Mouse (Mus musculus) stomach, postnatal 0 days (tissue): Measurements from ENCODE around the gene Omd. TPM values are rescaled to one million over a fixed set of nuclear protein-coding genes. Genes with fewer than 3 reads are reported as not detected.
A peak's percentile ranks its signal among the peaks of the same experiment; 100 is the strongest.

Source experiments
- ATAC-seq: fragments of 200-750 bp; cut with Nextera tagmentation; 2 replicates; pipeline ENCODE4 v1.8.0; 2017; ENCODE audit not compliant: low FRiP score, low TSS enrichment
- DNase-seq: peaks from one replicate; pipeline ENCODE4 v3.0.0-alpha.2; 2016; ENCODE audit warnings: low spot score
- H3K27ac ChIP-seq: fragments of 300-500 bp; sonication (generic); replicated peaks from 2 replicates; pipeline ENCODE4 v1.5.1; 2014; ENCODE audit warnings: mild to moderate bottlenecking, control low read depth
- H3K27me3 ChIP-seq: fragments of 300-500 bp; sonication (generic); 2 replicates; pipeline ENCODE4 v1.6.1; 2014; ENCODE audit warnings: low read length; ENCODE audit not compliant: control insufficient read depth, insufficient read depth
- H3K36me3 ChIP-seq: fragments of 300-500 bp; sonication (generic); 2 replicates; pipeline ENCODE4 v1.6.1; 2014; ENCODE audit warnings: low read length, mixed read lengths; ENCODE audit not compliant: control insufficient read depth, insufficient read depth
- H3K4me1 ChIP-seq: fragments of 300-500 bp; sonication (generic); replicated peaks from 2 replicates; pipeline ENCODE4 v1.6.1; 2014; ENCODE audit warnings: antibody characterized with exemption; ENCODE audit not compliant: control insufficient read depth, insufficient read depth
- H3K4me2 ChIP-seq: fragments of 300-500 bp; sonication (generic); replicated peaks from 2 replicates; pipeline ENCODE4 v1.6.1; 2014; ENCODE audit warnings: low read depth, mild to moderate bottlenecking, control low read depth, moderate library complexity
- H3K4me3 ChIP-seq: fragments of 300-500 bp; sonication (generic); 2 replicates; pipeline ENCODE4 v1.5.1; 2014; ENCODE audit warnings: low read depth, low read length, control low read depth
- H3K9ac ChIP-seq: fragments of 300-500 bp; sonication (generic); 2 replicates; pipeline ENCODE4 v1.6.1; 2014; ENCODE audit warnings: mild to moderate bottlenecking, low read length, control low read depth, mixed read lengths
- H3K9me3 ChIP-seq: fragments of 300-500 bp; sonication (generic); 2 replicates; pipeline ENCODE4 v1.6.1; 2016; ENCODE audit warnings: low read length; ENCODE audit not compliant: control insufficient read depth
- CTCF ChIP-seq: IDR thresholded peaks from 2 replicates; pipeline ENCODE4 v1.5.1; 2016; ENCODE audit warnings: antibody characterized with exemption, low read depth, mild to moderate bottlenecking, moderate library complexity
- EP300 ChIP-seq: optimal IDR thresholded peaks from 2 replicates; pipeline ENCODE3; 2016; ENCODE audit warnings: antibody characterized with exemption
- WGBS: fragments of 180-500 bp; shearing (Covaris S2); extraction: QIAGEN DNeasy Blood & Tissue Kit; methylation state at CpG from one replicate; pipeline ENCODE4 v1.1.7; 2014; 5-methylcytosine and 5-hydroxymethylcytosine counted together
- polyA plus RNA-seq: library from polyadenylated mRNA; unstranded; fragments of >200 nt; fragmentation: Nextera tagmentation; extraction: Ambion mirVana; gene quantifications from 2 replicates; pipeline ENCODE4 v1.2.1, GENCODE M21; 2015

The Omd gene
- polyA plus RNA-seq, 1 experiment from 2014 or later: 0.36 TPM

DNA sequence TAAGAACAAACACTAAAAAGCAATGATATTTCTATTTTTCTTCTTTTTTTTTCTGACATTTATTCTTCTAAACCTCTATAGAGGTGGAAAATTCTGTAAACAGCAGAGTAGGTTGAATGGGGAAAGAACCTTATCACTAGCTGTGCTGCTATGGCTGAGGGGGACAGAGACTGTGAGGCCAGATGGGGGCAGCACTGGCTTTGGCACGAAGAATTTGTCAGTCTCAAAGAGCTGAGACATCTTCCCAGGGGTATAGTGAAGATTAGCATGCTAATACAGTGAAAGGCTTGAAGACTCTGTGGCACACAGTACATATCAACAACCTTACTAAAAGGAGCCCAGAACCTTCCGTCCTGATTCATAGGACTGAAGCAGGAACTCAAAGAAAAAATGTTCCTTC is 23.1 kb upstream of the Omd start:
- no peak overlapping the region for H3K27ac ChIP-seq
- 44% methylated on average over 2 of the region's 2 CpGs for WGBS

GRCm38 (mm10) chr13:49560886-49561285 is 21.4 kb upstream of the Omd start:
- Histone ChIP-seq H3K4me2 (no peak overlapping the region), H3K27me3 (no peaks in the 10 kb centered on the region), H3K4me3 (no peak overlapping the region), H3K9me3 (no peaks in the 10 kb centered on the region), H3K9ac (no peak overlapping the region), H3K27ac (no peak overlapping the region), H3K36me3 (no peaks in the 10 kb centered on the region), H3K4me1 (no peaks in the 10 kb centered on the region)
- TF ChIP-seq CTCF (no peak), EP300 (no peak)
- ATAC-seq (no peak), DNase-seq (no peak)
- 67% methylated on average over 2 of the region's 2 CpGs for WGBS

More for the DNA sequence above, 23.1 kb upstream of the Omd start:
- Histone ChIP-seq H3K9ac (no peak overlapping the region), H3K9me3 (no peaks in the 10 kb centered on the region), H3K27me3 (no peaks in the 10 kb centered on the region), H3K36me3 (no peaks in the 10 kb centered on the region), H3K4me2 (no peak overlapping the region), H3K4me1 (no peaks in the 10 kb centered on the region), H3K4me3 (no peak overlapping the region)
- ATAC-seq (no peak), DNase-seq (no peak)
- TF ChIP-seq EP300 (no peak), CTCF (peak; percentile 67)

- Histone ChIP-seq H3K36me3 (no peaks in the 10 kb centered on the region), H3K4me2 (no peak overlapping the region), H3K9me3 (no peaks in the 10 kb centered on the region), H3K27ac (no peak overlapping the region), H3K4me1 (no peaks in the 10 kb centered on the region), H3K4me3 (no peak overlapping the region), H3K27me3 (no peaks in the 10 kb centered on the region), H3K9ac (no peak overlapping the region)
- DNase-seq: no peak
- no peak for ATAC-seq
- 93% methylated on average over 1 of the region's 1 CpGs for WGBS
- TF ChIP-seq EP300 (no peak), CTCF (peak; percentile 35; the same call in 1 of the 2 replicates)
These were observed 17.9 kb upstream of the Omd start for GRCm38 (mm10) chr13:49564347-49564746.

DNA sequence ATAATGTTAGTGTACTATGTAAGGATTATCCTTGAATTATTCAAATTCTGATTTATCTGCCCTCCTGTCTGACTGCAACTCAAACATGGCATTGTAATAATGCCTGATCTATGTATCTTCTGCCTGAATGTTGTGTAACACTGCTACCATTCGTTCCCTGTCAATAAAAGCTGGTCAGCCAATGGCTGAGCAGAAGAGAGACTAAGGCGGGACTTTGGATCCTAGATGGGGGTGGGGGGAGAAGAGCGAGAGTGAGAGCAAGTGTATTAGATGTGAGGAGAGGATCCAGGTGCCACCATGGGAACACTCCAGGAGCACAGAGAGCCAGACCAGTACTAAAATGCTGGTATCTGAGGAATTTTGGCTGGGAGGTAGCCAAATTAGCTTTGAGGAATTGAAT is 11.9 kb upstream of the Omd start:
- Histone ChIP-seq H3K9ac (no peak overlapping the region), H3K27ac (no peak overlapping the region), H3K27me3 (no peaks in the 10 kb centered on the region), H3K4me1 (no peaks in the 10 kb centered on the region), H3K4me2 (no peak overlapping the region), H3K4me3 (no peak overlapping the region), H3K36me3 (no peaks in the 10 kb centered on the region), H3K9me3 (no peaks in the 10 kb centered on the region)
- DNase-seq: no peak
- TF ChIP-seq EP300 (no peak), CTCF (no peak)
- no peak for ATAC-seq
- WGBS: 64% methylated on average over 3 of the region's 3 CpGs

DNA sequence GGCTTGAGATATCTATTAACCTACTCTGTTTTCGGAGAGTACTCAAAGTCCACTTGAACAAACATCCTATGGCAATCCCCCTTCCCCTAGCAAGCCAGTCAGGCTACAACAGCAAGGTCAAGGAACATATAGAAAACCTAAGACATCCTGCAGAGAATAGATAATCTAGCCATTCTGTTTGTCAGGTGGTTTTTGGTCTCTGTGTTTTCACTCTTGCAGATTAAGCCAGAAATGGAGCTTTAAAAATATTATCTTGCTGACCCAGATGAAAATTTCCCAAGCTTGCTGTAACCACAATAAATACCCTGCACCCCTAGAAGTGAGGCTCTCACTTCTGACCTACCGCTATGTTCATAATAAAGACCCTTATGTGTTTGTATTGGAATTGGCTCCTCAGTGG is 10.8 kb upstream of the Omd start:
- H3K9ac ChIP-seq: no peak overlapping the region
- H3K27ac ChIP-seq: no peak overlapping the region
- H3K27me3 ChIP-seq: no peaks in the 10 kb centered on the region
- DNase-seq (no peak), ATAC-seq (no peak)
- H3K4me3 ChIP-seq: no peak overlapping the region
- H3K4me1 ChIP-seq: no peaks in the 10 kb centered on the region
- TF ChIP-seq EP300 (no peak), CTCF (no peak)
- WGBS: 80% methylated on average over 2 of the region's 2 CpGs
- H3K4me2 ChIP-seq: no peak overlapping the region
- no peaks in the 10 kb centered on the region for H3K36me3 ChIP-seq
- H3K9me3 ChIP-seq: no peaks in the 10 kb centered on the region

GRCm38 (mm10) chr13:49583859-49584258 is 1.6 kb downstream of the Omd start:
- TF ChIP-seq EP300 (no peak), CTCF (no peak)
- no peaks in the 10 kb centered on the region for H3K9me3 ChIP-seq

More at GRCm38 (mm10) chr13:49583859-49584258, 1.6 kb downstream of the Omd start:
- Histone ChIP-seq H3K9ac (no peak overlapping the region), H3K27ac (peak overlapping the region; percentile 65), H3K36me3 (no peaks in the 10 kb centered on the region), H3K27me3 (no peaks in the 10 kb centered on the region), H3K4me1 (no peaks in the 10 kb centered on the region), H3K4me2 (no peak overlapping the region), H3K4me3 (no peak overlapping the region)
- no peak for ATAC-seq
- no peak for DNase-seq
